Mouse (Mus musculus): Measurements from ENCODE around the gene Ndufv2. TPM values are rescaled to one million over a fixed set of nuclear protein-coding genes. Genes with fewer than 3 reads are reported as not detected.
"Not testable (repeated sequence)": the region's sequence is repeated elsewhere in the genome, so short reads cannot be mapped to it uniquely, and the experiment has no call there.

Gene Ndufv2
- polyA plus RNA-seq, 1 experiment from 2014 or later, result 193 TPM

DNA sequence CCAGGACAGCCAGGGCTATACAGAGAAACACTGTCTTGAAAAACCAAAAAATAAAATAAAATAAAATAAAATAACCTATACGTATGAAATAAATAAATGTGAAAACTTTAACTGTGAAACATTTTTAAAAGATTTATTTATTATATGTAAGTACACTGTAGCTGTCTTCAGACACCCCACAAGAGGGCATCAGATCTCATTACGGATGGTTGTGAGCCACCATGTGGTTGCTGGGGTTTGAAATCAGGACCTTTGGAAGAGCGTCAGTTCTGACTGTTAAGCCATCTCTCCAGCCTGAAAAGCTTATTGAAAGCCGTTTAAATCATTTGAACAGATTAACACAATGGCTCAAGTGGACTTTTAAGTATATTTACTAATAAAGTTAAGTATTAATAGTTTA lies 57.7 kb downstream of the Ndufv2 start:
- 66% methylated on average over 4 of the region's 4 CpGs for WGBS (ENCODE audit: insufficient replicate concordance)
- not testable (repeated sequence) for H3K4me2 ChIP-seq (ENCODE audit: low read depth, low read length); H3K27ac ChIP-seq (ENCODE audit: low read length); H3K4me3 ChIP-seq (ENCODE audit: low read depth, low read length); H3K9me3 ChIP-seq (replicated peaks; ENCODE audit: control insufficient read depth, low read length); ATAC-seq (ENCODE audit: low read depth); H3K9ac ChIP-seq (ENCODE audit: low read depth, low read length); H3K36me3 ChIP-seq (ENCODE audit: control insufficient read depth, insufficient read depth); H3K4me1 ChIP-seq (ENCODE audit: control insufficient read depth, low read depth, low read length); H3K27me3 ChIP-seq (ENCODE audit: control insufficient read depth, insufficient read depth, low read depth, low read length)

DNA sequence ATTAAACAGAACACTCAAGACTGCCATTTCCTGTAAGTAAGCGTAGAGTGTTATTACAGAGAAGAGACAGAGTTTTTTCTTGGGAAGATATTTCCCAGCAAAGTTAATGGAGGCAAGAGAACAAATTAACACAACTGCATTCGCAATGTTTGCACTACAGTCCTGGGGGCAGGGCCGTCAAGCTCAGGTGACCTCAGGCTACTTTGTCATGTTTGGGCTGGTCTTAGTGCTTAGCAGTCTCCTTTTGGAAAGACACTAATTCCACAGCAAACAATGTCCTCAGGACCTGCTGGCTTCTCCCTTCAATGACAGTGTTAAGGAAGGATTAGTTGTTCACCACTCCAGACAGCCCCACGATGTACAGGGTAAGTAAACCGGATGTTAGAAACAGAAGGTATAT lies 60.3 kb downstream of the Ndufv2 start:
- no peaks in the 10 kb centered on the region for H3K27me3 ChIP-seq (ENCODE audit: control insufficient read depth, insufficient read depth, low read depth, low read length)
- H3K4me1 ChIP-seq (ENCODE audit: control insufficient read depth, low read depth, low read length), result no peaks in the 10 kb centered on the region
- 72% methylated on average over 5 of the region's 5 CpGs for WGBS (ENCODE audit: insufficient replicate concordance)
- H3K9ac ChIP-seq (ENCODE audit: low read depth, low read length), result no peak overlapping the region
- H3K27ac ChIP-seq (ENCODE audit: low read length), result no peak overlapping the region; the same call in 1 of the 2 replicates
- peak; percentile 55 for ATAC-seq (ENCODE audit: low read depth)
- no peaks in the 10 kb centered on the region for H3K36me3 ChIP-seq (ENCODE audit: control insufficient read depth, insufficient read depth)
- no peak overlapping the region for H3K4me3 ChIP-seq (ENCODE audit: low read depth, low read length)
- no peaks in the 10 kb centered on the region for H3K9me3 ChIP-seq (replicated peaks; ENCODE audit: control insufficient read depth, low read length)
- no peak overlapping the region for H3K4me2 ChIP-seq (ENCODE audit: low read depth, low read length)

DNA sequence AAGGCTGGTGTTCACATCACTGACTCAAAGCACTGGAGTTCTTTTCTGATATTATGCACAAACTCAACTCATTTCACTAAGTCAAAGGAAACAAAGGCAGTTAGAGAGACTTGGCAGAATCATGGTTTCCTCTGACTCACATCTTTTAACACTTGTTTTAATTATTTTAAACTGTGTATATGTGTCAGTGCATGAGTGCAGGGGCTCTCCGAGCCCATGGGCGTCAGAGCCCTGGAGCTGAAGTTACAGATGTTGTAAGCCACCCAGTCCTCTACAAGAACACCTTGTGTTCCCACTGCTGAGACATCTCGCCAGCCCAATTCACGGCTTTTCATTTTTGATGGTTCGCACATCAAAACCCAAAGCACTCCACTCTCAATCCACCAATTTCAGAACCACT lies 68.1 kb downstream of the Ndufv2 start:
- Histone ChIP-seq H3K4me1 (ENCODE audit: control insufficient read depth, low read depth, low read length) (no peaks in the 10 kb centered on the region), H3K4me3 (ENCODE audit: low read depth, low read length) (no peak overlapping the region), H3K9me3 (replicated peaks; ENCODE audit: control insufficient read depth, low read length) (no peaks in the 10 kb centered on the region), H3K27ac (ENCODE audit: low read length) (no peak overlapping the region), H3K9ac (ENCODE audit: low read depth, low read length) (no peak overlapping the region), H3K27me3 (ENCODE audit: control insufficient read depth, insufficient read depth, low read depth, low read length) (no peaks in the 10 kb centered on the region), H3K4me2 (ENCODE audit: low read depth, low read length) (no peak overlapping the region), H3K36me3 (ENCODE audit: control insufficient read depth, insufficient read depth) (no peaks in the 10 kb centered on the region; the same call in 1 of the 2 replicates)
- ATAC-seq (ENCODE audit: low read depth), result no peak
- 78% methylated on average over 5 of the region's 5 CpGs for WGBS (ENCODE audit: insufficient replicate concordance)

DNA sequence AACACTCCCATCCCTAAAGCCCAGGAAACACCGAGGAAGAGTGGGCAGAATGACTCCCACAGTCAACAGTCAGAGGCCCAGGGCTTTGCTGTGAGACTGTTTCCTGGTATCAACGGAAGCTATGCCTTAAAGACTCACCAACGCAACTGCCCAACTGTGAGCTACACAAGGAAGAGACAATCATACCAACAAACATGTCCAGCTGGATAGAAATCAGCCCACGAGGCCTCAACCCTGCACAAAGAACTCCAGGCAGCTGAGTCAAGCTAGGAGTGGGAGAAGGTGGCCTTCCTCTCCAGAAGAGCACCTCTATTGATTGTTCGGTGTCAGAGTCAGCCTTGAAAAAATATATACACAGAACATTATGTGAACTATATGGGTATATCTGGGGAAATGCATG lies 69.4 kb downstream of the Ndufv2 start:
- Histone ChIP-seq H3K4me1 (ENCODE audit: control insufficient read depth, low read depth, low read length) (no peaks in the 10 kb centered on the region), H3K27ac (ENCODE audit: low read length) (no peak overlapping the region), H3K9ac (ENCODE audit: low read depth, low read length) (no peak overlapping the region), H3K4me2 (ENCODE audit: low read depth, low read length) (no peak overlapping the region), H3K27me3 (ENCODE audit: control insufficient read depth, insufficient read depth, low read depth, low read length) (no peaks in the 10 kb centered on the region), H3K36me3 (ENCODE audit: control insufficient read depth, insufficient read depth) (no peaks in the 10 kb centered on the region; the same call in none of the 2 replicates), H3K9me3 (replicated peaks; ENCODE audit: control insufficient read depth, low read length) (no peaks in the 10 kb centered on the region), H3K4me3 (ENCODE audit: low read depth, low read length) (no peak overlapping the region)
- ATAC-seq (ENCODE audit: low read depth), result no peak
- WGBS (ENCODE audit: insufficient replicate concordance), result 57% methylated on average over 5 of the region's 5 CpGs

Other genes starting within 250 kb of the Ndufv2 start
- 35.4 and 37.7 TPM in 2 replicates for gene Ralbp1, start 215.8 kb downstream of the Ndufv2 start, polyA plus RNA-seq (2015; fragmentation: Nextera tagmentation; extraction: Ambion mirVana)
- 16.0 and 16.9 TPM in 2 replicates for gene Twsg1, start 150.3 kb downstream of the Ndufv2 start, polyA plus RNA-seq (2015; fragmentation: Nextera tagmentation; extraction: Ambion mirVana)
- gene Ankrd12, start 24.5 kb downstream of the Ndufv2 start, polyA plus RNA-seq (2015; fragmentation: Nextera tagmentation; extraction: Ambion mirVana), result 8.0 and 9.1 TPM in 2 replicates
- gene Washc1, start 10.0 kb upstream of the Ndufv2 start, polyA plus RNA-seq (2015; fragmentation: Nextera tagmentation; extraction: Ambion mirVana), result 14.0 and 14.8 TPM in 2 replicates
- gene Ddx11, start 22.0 kb upstream of the Ndufv2 start, polyA plus RNA-seq (2015; fragmentation: Nextera tagmentation; extraction: Ambion mirVana), result 5.8 and 6.3 TPM in 2 replicates

All from liver, embryonic 16.5 days (tissue).